Mouse (Mus musculus) mouse trophoblast stem cell (cell line): Measurements from ENCODE around the gene Acaca.
"Not testable (repeated sequence)": the region's sequence is repeated elsewhere in the genome, so short reads cannot be mapped to it uniquely, and the experiment has no call there.

ENCODE experiments used
- in situ Hi-C, 2 experiments: fragments of 300-500 bp; cut with MseI, MboI; formaldehyde crosslinking; loops; 2 replicates in 1 of 2; 3 replicates in 1 of 2; pipeline ENCODE4 v1.15.1; 2025

The Acaca gene

DNA sequence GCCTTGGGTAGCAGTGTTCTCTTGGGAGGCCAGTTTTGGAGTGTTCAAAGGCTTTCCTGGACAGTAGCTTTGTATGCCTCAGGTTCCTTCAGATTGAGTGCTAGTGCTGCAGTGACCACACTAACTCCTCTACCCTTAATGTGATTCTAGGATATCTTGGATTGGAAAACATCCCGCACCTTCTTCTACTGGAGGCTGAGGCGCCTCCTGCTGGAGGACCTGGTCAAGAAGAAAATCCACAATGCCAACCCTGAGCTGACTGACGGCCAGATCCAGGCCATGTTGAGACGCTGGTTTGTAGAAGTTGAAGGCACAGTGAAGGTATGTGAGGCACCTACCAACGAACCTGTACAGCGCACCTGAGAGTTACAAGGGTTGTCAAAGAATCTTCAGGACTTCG, 262.6 kb downstream of the Acaca start:
- in situ Hi-C loops: not testable (repeated sequence)

- in situ Hi-C loops: no loop called here
These were observed 264.1 kb downstream of the Acaca start for GRCm38 (mm10) chr11:84393571-84393970.

DNA sequence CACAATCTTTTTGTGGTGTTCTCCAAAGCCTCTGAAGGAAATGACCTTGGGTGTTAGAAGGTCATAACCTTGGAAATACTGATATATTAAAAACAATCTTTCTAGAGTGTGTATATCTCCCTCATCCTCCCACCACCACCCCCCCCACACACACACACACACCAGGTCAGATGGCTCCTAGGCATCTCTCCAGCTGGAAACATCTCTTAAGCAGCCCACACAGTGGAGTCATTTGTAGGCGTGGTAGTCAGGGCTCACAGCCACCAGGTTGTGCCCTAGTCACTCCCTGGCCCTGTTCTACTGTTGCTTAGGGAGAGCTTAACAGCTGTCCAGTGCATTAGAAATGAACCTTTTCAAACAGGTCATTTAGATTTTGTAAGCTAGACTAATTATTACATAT, 265.5 kb downstream of the Acaca start:
- in situ Hi-C loops: no loop called here

GRCm38 (mm10) chr11:84406733-84407132, 277.3 kb downstream of the Acaca start:
- in situ Hi-C loops: no loop called here

- in situ Hi-C loops: no loop called here
These were observed 280.9 kb downstream of the Acaca start for GRCm38 (mm10) chr11:84410383-84410782.

DNA sequence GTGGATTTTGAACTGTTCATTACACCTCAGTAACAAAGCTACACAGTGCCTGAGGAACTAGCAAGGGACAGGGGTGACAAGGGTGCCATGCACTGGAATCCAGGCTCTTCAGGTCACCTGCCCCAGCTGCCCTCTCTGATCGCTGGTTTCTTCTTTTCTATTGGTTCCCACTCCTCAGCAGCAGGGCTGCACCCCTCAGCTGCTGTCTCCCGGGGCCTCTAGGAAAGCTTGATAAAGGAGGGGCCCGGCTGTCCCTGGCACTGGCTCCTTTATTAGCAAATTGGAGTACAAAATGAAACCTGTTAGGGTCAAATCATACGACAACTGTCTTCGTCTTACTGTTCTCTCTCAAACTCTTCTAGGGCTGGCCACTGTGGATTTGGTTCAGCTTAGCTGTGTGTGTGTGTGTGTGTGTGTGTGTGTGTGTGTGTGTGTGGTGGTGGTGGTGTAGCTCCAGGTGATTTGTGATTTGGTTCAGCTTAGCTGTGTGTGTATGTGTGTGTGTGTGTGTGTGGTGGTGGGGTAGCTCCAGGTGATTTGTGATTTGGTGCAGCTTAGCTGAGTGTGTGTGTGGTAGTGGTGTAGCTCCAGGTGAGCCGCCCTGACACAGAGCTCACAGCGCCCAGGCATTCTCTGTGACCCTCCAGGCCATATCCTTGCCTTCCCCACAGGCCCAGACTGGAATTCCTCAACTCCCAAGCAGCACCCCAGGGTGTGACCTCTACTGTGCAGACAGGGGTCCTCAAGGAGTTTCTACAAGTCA, 281.6 kb downstream of the Acaca start:
- in situ Hi-C loops: no loop called here

GRCm38 (mm10) chr11:84411642-84412018, 282.2 kb downstream of the Acaca start:
- in situ Hi-C loops: no loop called here

DNA sequence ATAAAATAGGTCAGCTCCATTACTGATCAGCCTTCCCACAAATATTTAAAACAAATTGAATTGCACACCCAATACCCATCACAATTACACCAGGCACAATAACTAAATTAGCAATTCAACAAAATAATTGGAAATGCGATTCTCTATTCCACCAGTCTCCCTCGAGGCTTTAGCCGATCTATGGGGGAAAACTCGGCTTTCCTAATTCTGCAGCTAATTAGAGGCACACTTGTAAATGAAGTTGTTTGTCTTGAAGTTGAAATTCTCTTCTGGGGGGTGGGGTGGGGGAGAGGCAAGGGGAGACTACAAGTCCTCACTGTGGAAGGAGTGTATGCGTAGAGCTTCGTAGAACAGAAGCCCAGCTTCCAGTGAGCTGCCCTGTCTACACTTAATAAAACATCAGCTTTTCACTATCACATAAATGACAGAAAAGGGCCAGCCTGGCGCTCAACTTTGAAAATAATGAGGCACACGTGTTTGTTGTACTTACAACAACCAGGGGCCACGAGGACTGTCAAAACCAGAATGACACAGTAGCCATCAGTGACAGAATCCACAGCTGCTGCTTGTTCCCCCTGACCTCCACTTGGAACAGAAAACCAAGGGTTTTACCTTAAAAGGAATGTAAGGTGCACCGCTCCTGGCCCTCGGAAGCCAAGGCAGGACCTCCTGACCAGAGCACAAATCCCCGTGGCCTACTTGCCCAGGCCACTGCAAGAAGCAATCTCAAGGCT, 282.9 kb downstream of the Acaca start:
- in situ Hi-C loops: no loop called here

GRCm38 (mm10) chr11:84413111-84413510, 283.6 kb downstream of the Acaca start:
- in situ Hi-C loops: no loop called here

DNA sequence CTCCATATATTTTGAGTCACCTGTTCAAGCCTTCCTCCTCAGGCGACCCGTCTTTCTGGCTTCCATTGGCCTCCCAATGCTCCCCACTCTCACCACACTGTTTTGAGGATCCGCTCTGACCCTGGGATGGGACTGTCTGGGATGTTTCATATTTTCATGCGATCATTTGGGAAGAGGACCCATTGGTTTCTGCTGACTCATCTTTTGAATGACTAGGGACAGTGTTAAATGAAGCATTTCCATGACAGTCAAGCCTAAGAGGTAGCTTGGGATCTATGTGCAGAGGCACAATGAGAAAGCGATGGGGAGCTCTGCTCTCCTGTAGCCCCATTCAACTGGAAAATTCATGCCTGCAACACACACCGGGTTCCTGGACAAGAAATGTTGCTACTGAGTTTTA, 291.3 kb downstream of the Acaca start:
- in situ Hi-C loops: loop anchor here in 1 of 2 experiments (10.0 kb wide), 1 partner anchor 384 kb away; no protein-coding TSS in a partner anchor

DNA sequence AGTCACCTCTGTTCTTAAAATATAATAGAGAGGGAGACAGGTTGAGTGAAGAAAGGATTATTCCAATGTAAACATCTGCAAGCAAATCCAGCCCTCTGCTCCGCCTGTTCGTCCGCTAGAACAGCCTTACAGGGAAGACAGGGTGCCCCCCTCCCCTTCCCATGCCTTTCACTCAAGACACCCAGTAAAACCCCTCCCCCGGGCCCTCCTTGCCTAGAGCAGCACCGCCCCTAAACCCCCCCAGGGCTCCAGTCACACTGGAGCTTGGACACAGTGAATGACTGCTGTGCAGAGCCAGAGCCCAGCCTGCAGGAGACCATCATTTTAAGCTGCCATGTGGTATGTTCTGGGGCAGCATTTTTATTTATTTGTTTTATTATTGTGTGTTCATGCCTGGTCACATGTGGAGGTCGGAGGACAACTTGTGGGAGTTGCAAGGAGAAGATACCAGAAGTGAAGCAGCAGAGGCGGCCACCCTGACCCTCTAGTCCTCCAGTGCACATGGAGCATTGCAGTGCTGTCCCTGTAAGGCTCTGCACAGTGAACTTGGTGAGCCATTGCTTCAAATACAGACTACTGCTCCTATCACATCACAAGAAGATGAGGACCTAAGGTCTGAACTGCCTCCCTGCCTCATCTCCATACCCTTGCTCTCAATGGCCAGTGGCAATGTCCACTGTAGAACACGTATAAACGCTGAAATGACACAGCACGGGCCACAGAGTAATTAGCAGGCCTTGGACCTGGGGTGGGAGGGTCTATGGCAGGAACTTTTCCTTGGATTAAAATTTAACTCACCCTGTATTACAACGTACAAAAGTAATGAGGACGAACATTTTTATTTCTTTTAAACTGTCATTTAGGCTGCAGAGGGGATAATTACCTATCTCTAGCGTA, 296.5 kb downstream of the Acaca start:
- in situ Hi-C loops: loop anchor here in 1 of 2 experiments (10.0 kb wide), 1 partner anchor 379 kb away; no protein-coding TSS in a partner anchor

DNA sequence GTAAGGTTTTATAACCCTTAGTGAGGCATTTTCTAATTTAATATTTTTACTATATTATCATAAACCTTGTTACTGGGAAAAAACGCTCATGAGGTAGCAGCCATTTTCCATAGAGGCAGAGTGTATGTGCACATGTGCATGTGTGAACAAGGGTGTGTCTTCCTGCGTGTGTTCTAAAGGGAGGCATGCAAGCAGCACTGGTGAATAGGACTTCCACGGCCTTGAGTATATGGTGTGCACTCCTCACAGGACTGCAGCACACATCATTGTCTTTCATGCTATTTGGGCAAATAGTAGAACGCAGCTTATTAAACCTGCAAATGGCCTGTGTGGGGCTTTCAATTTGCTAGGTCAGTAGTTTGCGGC, 297.1 kb downstream of the Acaca start:
- in situ Hi-C loops: loop anchor here in 1 of 2 experiments (10.0 kb wide), 1 partner anchor 378 kb away; no protein-coding TSS in a partner anchor

GRCm38 (mm10) chr11:84429581-84429980, 300.1 kb downstream of the Acaca start:
- in situ Hi-C loops: loop anchor here in 1 of 2 experiments (10.0 kb wide), 1 partner anchor 375 kb away; no protein-coding TSS in a partner anchor

- in situ Hi-C loops: no loop called here
These were observed 300.9 kb downstream of the Acaca start for GRCm38 (mm10) chr11:84430336-84430735.

DNA sequence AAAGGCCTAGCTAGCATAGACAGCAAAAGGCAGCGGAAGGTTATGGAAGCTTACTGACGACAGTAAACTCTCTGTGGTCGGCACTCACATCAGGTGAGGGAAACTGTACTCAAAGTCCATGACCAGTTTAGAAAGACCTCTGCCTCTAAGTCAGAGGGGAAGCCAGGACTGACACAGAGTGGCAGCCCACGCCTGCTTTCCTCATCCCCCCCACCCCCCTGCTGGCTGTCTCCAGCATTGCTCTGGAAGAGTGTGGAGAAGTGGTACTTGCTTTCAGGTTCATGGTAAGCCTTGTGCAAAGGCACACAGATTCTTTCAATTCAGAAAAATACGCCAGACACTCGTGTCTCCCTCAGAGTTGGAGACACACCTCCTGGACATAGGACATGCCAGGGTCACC, 305.4 kb downstream of the Acaca start:
- in situ Hi-C loops: no loop called here

GRCm38 (mm10) chr11:84440402-84440801, 310.9 kb downstream of the Acaca start:
- in situ Hi-C loops: no loop called here

- in situ Hi-C loops: no loop called here
These were observed 313.3 kb downstream of the Acaca start for GRCm38 (mm10) chr11:84442554-84443331.
